Mouse (Mus musculus) heart, postnatal 14 days (tissue): ENCODE measurements around the gene Galr2. TPM values are rescaled to one million over a fixed set of nuclear protein-coding genes. Genes with fewer than 3 reads are reported as not detected.

Experiments
- DNase-seq, 2 experiments: peaks; one replicate each; pipeline ENCODE4 v3.0.0; 2021 to 2022
- intact Hi-C: fragments of 180-260 bp; cut with DNase I; formaldehyde crosslinking; loops from one replicate; pipeline ENCODE4 v1.15.1; 2025
- total RNA-seq, 2 experiments: library from RNA; stranded (reverse); gene quantifications; 2 replicates each; pipeline ENCODE4 v1.2.3; 2021

The Galr2 gene
- total RNA-seq, 2 experiments from 2014 or later, result not detected

DNA sequence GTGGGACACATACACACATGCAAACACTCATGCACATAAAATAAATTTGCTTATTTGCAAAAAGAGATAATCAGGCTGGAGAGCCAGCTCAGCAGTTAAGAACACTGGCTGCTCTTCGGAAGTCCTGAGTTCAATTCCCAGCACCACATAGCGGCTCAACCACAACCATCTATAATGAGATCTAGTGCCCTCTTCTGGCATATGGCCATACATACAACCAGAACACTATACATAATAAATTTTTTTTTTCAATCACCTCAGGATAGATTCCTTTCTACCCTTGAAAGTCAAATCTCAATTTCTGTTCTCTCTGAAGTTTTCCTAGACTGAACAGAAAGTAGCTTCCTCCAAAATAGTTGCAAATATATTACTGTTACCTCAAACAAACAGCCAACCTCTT lies 24.7 kb downstream of the Galr2 start:
- DNase-seq, result no peak
- intact Hi-C loops, result no loop called here

DNA sequence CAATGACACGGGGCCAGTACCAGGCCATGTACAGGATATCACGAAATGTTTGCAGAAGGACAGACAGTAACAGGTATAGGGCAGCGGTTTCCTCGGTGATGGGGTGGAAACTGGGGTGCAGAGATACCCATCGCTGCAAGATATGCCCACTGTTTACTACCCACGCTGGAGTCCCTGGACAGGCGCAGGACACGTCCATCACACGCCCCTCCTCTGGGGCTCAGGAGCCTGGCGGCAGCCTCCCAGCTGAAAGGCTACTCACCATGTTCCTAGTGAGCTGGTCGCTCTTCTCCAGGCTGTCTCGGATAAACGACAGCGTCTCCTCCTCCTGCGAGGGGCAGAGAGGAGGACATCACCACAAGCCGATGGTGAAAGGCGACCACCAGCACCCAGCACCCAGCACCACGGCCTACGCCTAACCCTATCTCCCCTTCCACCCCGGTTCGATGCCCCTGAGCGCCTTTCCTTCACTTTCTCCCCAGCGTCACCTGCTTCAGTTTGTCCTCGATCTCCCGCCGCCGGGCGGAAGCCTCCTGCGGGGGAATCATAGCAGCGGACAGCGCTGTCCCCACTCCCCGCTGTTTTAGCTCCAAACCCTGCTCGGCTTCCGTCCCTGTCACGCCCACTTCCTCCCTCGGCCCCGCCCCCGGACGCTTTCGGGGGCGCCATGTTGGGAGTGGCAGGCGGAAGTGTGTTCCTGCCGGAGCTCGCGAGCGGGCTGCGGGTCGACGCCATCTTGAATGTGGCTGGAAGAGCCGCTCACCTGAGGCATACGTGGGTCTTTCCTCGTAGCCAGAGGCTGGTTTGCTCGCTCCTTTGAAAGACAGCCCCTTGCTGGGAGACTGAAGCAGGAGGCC lies 25.6 kb downstream of the Galr2 start:
- DNase-seq, result peak; percentile 93 to 97
- intact Hi-C loops, result no loop called here

DNA sequence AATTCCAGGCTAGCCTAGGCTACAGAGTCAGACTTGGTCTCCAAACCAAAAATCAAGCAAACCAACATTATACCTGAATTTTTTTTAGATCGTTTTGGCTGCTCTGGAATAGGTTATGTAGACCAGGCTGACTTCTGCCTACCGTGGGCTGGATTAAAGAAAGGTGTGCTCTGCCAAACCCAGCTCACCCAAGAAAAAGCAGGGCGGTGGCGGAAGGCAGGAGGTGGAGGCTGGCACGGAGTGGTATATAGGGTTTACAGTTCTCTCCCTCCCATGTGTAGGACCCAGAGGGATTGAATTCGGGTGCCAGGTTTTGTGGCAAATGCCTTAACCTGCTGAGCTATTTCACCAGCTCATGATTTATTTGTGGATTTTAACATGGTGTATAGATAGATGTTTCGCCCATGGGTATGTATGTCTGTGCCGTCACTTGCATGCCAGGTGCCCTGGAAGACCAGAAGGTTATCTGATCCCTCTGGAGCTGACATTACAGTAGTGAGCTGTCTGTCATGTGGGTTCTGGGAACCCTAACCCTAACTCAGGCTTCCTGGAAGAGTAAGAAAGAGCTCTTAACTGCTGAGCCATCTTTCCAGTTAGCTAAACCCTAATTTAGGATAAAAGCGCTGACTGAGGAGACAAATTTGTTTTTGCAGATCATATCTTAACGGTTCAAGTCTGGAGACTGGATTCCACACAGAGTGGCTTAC lies 26.4 kb downstream of the Galr2 start, which contains the start of gene Exoc7:
TSS of gene Exoc7 (minus strand) at position 215 of the 707 bp plus-strand sequence.
- intact Hi-C loops, result no loop called here
- DNase-seq, result no peak

DNA sequence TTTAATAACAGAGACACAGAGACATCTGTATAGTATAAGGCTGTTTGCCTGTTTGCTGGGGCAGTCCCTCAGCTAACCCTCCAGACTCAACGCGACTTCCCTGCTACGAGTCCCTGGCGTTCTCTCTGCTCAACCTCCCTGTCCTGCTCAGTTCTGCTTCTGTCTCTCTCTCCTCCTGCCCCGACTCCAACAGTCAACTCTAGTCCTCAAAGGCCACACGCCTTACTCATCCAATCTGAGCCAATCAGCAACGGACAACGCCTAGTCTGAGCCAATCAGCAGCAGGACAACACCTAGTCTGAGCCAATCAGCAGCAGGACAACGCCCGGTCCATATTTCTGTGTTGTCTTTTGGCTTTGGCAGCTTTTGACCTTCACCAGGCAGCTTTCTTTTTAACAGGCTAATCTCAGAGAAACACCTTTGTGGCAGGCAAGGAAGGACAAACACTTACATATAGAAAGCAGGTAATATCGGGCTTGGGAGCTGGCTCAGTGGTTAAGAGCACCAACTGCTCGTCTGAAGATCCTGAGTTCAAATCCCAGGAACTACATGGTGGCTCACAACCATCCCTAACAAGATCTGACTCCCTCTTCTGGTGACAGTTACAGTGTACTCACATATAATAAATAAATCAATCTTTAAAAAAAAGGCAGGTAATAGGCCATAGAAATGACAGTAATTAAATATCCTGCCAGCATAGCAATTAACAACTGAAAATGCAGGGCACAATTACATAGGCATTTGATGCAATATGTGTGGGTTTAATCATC lies 27.2 kb downstream of the Galr2 start:
- no peak for DNase-seq
- intact Hi-C loops, result no loop called here

DNA sequence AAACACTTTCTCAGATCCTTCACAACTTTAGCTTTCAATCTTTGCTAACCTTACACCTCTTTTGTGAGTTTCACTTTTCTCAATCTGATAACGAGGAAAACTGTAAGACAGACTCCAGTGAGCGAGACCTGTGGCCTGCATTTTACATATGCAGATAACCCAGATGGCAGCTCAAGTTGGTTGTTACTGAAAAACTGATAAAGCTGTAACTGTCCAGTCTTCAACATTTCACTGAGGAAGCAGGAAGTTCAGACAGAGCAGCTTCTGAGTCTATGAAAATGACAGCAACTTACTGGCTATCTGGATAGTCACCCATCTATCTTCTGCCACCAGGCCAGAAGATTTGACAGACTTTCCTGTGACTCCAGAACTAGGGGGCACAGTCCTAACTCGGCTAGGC lies 28.9 kb downstream of the Galr2 start:
- intact Hi-C loops, result no loop called here

DNA sequence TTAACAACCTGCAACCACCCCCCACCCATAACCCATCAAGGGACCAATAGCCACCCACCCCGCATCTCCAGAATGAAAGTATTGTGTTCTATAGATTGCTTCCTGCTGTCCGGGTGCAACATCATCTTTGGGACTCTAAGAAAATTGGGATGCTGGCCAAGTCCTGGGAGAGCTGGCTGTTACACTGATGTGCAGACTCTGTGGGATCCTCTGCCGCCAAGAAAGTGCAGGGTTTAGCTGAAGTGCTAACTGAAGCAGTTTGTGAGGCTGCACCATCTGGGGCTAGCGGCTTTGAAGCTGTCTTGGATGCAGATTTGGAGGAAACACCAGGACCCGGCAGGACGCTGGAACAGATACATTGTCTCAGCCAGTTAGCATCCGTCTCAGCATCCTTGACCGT lies 30.4 kb downstream of the Galr2 start:
- intact Hi-C loops, result no loop called here
- no peak for DNase-seq

More for the DNA sequence above, 28.9 kb downstream of the Galr2 start:
- DNase-seq, result no peak

DNA sequence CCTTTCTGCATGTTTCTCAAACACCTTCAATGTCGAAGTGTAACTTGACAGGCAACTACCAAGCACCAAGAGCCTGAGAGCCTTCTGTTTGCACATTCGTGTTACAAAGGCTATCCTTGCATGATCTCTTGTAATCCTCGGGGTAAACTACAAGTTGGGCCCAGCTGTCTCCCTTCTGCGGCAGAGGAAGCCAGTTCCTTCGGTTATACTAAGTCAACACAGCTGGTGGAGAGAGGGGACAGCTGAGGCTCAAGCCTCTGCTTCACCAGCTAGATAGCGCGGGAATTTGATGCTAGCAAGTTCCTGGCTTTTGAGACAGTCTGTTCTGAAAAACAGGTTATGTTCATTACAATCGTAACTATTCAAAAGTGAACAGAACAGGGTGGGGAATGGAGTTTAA lies 31.6 kb downstream of the Galr2 start:
- DNase-seq, result peak in 1 of 2 experiments; percentile 34
- intact Hi-C loops, result no loop called here

DNA sequence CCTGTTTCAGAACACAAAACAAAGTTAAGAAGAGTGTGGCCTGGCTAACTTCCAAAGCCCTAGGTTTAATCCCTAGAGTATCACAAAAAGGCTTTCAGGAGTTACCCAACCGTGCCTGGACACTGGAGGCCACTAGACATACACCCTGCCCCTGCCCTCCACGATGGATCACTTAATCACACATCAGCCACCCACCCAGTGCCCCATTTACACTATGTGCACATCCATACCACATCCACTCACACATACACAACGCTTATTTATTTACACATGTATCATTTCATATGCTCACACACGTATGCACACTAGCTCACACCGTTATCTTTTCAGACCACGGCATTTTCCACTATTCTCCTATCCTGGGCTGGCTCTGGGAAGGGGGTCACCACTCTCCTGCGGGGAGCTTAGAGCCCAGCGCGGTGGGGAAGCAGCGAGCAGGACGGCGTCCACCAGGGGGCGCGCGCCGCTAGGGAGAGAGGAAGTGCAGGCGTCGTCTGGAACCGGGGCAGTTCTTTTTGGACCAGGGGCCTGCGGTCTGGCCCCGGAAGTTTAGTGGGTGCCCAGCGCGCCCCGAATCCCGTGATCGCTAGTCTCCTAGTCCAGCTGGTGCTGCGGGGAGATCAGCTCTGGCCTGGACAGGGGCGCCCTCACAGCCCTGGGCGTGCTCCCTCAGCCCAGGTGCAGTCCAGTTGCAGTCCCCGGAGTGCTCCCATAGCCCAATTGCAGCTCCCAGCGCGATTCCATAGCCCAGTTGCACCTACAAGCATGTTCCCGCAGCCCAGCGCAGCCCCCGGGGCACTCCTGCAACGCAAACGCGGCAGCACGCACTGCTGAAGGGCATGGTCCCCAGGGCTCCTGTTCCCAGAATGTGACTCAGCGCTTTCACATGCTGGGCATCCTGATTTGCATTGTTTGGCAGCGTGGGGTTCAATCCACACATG lies 38.2 kb downstream of the Galr2 start:
- intact Hi-C loops, result loop anchor here (1.0 kb wide), 2 partner anchors 49 to 127 kb away; no protein-coding TSS in a partner anchor
- peak; percentile 93 to 97 for DNase-seq

DNA sequence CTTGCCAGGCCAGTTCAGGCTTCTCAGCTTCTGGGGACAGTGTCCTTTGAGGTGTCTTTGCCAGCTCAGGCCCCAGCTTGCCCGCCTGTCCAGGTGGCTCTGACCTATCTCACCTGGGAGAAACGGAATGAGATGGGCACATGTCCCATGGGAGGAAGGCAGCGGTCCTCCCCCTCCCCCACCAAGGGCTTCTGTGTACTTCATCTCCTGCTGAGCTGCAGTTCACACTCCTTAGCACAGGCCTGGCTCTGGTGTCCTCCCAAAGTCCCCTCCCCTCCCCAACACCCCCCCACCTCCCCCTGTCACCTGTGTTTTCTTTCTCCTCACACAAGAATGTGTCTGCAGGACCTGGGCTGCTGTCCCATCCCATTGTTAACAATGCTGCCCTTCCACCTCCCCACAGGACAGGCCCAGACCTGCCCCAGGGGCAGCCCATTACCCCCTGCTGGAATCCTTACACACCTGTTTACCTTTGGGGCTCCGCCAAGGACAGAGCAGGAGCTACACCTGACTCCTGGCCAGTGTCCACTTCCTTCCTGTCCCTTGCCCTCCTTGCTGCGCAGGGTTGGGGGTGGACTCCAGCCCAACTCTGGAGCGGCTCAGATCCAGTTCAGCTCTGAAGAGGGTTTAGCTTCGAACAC lies 46.3 kb downstream of the Galr2 start:
- no peak for DNase-seq
- intact Hi-C loops, result no loop called here

DNA sequence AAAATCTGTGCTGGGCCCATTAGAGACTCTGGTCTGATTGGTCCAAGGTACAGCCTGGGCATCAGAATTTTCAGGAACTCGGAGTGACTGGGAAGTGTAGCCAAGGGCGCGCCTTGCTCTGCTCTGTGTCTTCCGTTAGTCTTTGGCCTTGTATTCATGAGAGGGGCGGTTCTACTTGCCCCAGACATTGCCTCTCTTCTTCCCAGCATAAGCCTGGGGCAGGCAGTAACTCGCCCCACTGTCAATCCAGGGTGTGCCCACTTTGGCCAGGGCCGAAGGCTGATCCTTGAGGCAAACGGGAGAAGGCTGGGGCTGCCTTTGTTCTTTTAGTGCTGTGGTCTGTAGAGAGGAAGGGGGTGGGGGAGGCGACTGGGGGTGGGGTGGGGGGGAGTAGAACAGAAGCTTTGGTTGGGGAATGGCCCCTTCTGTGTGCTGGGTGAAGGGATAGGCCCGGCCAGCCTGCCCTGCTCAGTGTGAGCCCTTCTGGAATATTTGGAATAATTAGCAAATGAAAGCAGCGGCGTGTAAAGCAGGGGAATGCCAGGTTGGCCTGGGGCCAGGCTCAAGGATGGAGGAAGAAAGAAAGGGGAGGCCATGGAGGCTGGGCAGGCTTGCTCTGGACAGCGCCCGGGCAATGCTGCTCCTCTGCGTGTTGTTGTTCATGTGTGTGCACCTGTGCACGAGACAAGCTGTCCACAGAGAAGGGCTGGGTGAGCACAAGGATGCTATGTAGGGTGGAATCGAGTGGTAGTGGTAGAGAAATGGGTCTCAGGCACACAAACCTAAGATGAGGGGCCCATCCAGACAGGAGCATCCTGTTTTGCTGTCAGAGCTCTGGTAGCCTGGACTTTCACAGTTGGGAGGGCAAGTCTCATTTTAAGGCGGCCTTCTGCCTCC lies 48.8 kb downstream of the Galr2 start:
- DNase-seq, result no peak
- intact Hi-C loops, result no loop called here

DNA sequence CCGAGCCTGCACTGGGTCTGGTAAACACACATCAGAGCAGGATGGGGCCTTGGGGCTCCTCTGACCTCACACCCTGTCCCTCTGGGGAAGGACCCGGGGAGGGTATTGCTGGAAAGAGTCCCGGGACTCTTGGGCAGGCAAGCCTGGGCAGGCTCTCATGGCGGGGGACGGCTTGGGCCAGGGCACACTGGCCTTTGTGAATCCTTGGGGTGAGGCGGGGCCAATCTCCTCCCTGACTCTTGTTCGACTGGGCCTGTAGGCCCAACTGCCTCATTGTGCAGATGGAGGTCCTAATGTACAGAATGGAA lies 49.4 kb downstream of the Galr2 start:
- DNase-seq, result no peak
- intact Hi-C loops, result no loop called here

DNA sequence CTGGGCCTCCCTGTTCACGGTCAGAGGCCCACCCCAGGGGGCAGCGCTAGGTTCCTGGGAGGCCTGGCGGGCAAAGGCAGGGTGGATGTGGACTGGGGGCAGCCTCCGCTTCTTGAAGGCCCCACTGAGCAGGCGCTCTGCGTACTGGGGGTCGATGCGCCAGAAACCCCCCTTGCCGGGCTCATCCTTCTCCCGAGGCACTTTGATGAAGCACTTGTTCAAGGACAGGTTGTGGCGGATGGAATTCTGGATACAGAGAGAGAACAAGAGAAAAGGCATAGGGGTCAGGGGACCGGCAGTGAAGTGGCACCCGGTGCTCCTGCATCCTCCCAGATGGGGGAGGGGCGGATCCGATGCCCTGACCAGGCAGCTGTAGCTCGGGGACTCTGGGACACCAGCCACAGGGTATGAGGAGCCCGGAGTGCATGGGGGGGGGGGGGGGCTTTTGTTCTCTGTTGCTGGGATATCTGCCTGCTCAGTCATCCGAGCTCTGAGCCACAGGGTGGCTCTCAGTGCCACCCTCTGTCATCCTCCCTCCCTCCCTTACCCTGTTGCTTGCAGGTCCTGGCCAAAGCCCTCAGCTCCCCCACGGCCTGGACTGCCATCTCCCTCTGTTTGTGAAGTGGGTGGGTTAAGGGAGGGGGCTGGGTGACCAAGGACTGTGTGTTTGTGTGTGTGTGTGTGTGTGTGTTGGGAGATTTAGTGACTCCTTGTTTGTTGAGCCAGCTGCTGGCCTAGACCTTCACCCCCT lies 51.7 kb downstream of the Galr2 start:
- intact Hi-C loops, result no loop called here
- DNase-seq, result no peak

DNA sequence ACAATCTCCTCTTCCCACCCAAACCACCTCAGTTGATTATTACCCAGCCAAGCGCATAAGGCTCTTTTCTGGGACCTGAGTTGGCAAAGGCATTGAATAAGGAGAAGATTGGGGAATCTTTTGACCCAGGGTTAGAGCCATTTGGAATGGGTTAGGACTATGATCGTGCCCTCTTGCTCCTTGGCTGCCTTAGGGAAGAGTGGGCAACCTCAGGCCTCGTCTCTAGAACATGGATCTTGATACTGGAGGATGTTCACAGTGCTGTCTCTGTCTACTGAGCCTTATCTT lies 52.2 kb downstream of the Galr2 start:
- DNase-seq, result no peak
- intact Hi-C loops, result no loop called here

Other genes starting within 250 kb of the Galr2 start
- gene Unc13d, start 203.0 kb upstream of the Galr2 start, total RNA-seq, result 1 to 10 TPM in 1 of 2 experiments, under 1 TPM in 1; 0.81 to 1.7 TPM
- gene Wbp2, start 193.9 kb upstream of the Galr2 start, total RNA-seq, result 10 to 100 TPM; 83.6 to 89.5 TPM
- 10 to 100 TPM; 46.3 to 46.9 TPM for gene Trim47, start 153.7 kb upstream of the Galr2 start, total RNA-seq
- 1 to 10 TPM; 7.3 to 8.2 TPM for gene Trim65, start 149.8 kb upstream of the Galr2 start, total RNA-seq
- gene Mrpl38, start 142.1 kb upstream of the Galr2 start, total RNA-seq, result 10 to 100 TPM; 55.5 to 56.3 TPM
- gene Fbf1, start 112.8 kb upstream of the Galr2 start, total RNA-seq, result 10 to 100 TPM; 15.1 to 17.2 TPM
- 10 to 100 TPM; 22.2 to 27.0 TPM for gene Ten1, start 82.1 kb upstream of the Galr2 start, total RNA-seq
- 100 to 1,000 TPM; 101 to 116 TPM for gene Acox1, start 81.9 kb upstream of the Galr2 start, total RNA-seq
- gene Evpl, start 42.9 kb upstream of the Galr2 start, total RNA-seq, result under 1 TPM; 0.83 to 0.93 TPM
- gene Srp68, start 6.7 kb upstream of the Galr2 start, total RNA-seq, result 10 to 100 TPM; 54.4 to 55.6 TPM
- gene Exoc7, start 26.3 kb downstream of the Galr2 start, total RNA-seq, result 10 to 100 TPM; 44.3 to 52.3 TPM
- gene Foxj1, start 54.5 kb downstream of the Galr2 start, total RNA-seq, result 1 to 10 TPM in 1 of 2 experiments, under 1 TPM in 1; 0.07 to 1.5 TPM
- gene Rnf157, start 132.1 kb downstream of the Galr2 start, total RNA-seq, result 1 to 10 TPM; 5.8 to 8.8 TPM
- 10 to 100 TPM; 41.2 to 42.9 TPM for gene Ubald2, start 153.2 kb downstream of the Galr2 start, total RNA-seq
- gene Qrich2, start 185.3 kb downstream of the Galr2 start, total RNA-seq, result not detected
- gene Prpsap1, start 213.3 kb downstream of the Galr2 start, total RNA-seq, result 10 to 100 TPM; 41.5 to 45.4 TPM
- gene Sphk1, start 250.0 kb downstream of the Galr2 start, total RNA-seq, result 1 to 10 TPM; 2.6 to 2.7 TPM